Mouse (Mus musculus): ENCODE data around the gene Trim41. TPM values are rescaled to one million over a fixed set of nuclear protein-coding genes. Genes with fewer than 3 reads are reported as not detected.
"Not testable (repeated sequence)": the region's sequence is repeated elsewhere in the genome, so short reads cannot be mapped to it uniquely, and the experiment has no call there.

Gene Trim41
- polyA plus RNA-seq, 1 experiment from 2014 or later: 5.1 TPM

- Histone ChIP-seq H3K9me3 (ENCODE audit: control insufficient read depth, low read length) (no peaks in the 10 kb centered on the region), H3K9ac (replicated peaks; ENCODE audit: low read depth, low read length) (no peak overlapping the region), H3K4me3 (ENCODE audit: low read depth, low read length) (peak overlapping the region; percentile 20; the same call in 1 of the 2 replicates), H3K27ac (ENCODE audit: low read depth, low read length) (no peak overlapping the region), H3K4me1 (ENCODE audit: control insufficient read depth, insufficient read depth, low read length) (peaks cover 3% of the 10 kb centered on the region; the same call in 1 of the 2 replicates), H3K4me2 (ENCODE audit: low read depth, low read length) (peak overlapping the region; percentile 39; the same call in 1 of the 2 replicates), H3K36me3 (ENCODE audit: control insufficient read depth, insufficient read depth, low read length) (no peaks in the 10 kb centered on the region), H3K27me3 (ENCODE audit: control insufficient read depth, insufficient read depth, low read length) (no peaks in the 10 kb centered on the region)
- WGBS: 40% methylated on average over 14 of the region's 14 CpGs
- ATAC-seq (ENCODE audit: low read depth): no peak
Measured at GRCm38 (mm10) chr11:48822768-48823512, 5.8 kb upstream of the Trim41 start.

DNA sequence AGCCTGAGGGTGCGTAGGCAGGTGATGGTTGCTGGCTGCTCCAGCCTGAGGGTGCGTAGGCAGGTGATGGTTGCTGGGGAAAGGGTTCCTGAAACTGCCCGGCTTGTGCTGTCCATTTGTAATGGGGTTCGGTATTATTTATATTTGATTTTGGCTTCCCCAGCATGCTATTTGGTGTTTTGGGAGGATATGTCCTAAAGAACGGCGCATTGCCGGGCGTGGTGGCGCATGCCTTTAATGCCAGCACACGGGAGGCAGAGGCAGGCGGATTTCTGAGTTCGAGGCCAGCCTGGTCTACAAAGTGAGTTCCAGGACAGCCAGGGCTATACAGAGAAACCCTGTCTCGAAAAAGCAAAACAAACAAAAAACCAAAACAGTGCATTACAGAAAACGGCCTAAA is 4.1 kb upstream of the Trim41 start:
- not testable (repeated sequence) for H3K4me2 ChIP-seq (ENCODE audit: low read depth, low read length); H3K27me3 ChIP-seq (ENCODE audit: control insufficient read depth, insufficient read depth, low read length); H3K4me3 ChIP-seq (ENCODE audit: low read depth, low read length); H3K36me3 ChIP-seq (ENCODE audit: control insufficient read depth, insufficient read depth, low read length); ATAC-seq (ENCODE audit: low read depth); H3K9ac ChIP-seq (replicated peaks; ENCODE audit: low read depth, low read length); H3K4me1 ChIP-seq (ENCODE audit: control insufficient read depth, insufficient read depth, low read length); H3K27ac ChIP-seq (ENCODE audit: low read depth, low read length); H3K9me3 ChIP-seq (ENCODE audit: control insufficient read depth, low read length)
- WGBS: 86% methylated on average over 14 of the region's 14 CpGs

DNA sequence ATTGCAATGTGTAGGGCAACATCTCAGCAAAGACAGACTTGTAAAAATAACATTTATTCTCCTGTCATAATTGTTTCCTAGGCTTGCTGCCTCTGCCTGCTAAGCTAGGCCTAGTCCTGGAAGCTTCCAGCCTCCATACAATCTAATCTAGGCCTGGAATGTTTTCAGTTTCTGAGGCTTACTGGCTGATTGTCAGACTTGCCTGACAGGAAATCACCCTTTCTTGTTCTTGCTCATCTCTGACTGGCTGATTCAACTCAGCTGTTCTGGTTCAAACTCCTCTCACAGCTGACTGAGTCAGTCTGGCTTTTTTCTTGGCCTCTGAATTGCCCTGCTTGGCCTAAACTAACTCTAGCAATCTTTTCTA is 3.1 kb upstream of the Trim41 start:
- H3K4me3 ChIP-seq (ENCODE audit: low read depth, low read length): no peak overlapping the region
- H3K27ac ChIP-seq (ENCODE audit: low read depth, low read length): no peak overlapping the region
- H3K4me1 ChIP-seq (ENCODE audit: control insufficient read depth, insufficient read depth, low read length): peaks cover 10% of the 10 kb centered on the region
- no peak for ATAC-seq (ENCODE audit: low read depth)
- H3K4me2 ChIP-seq (ENCODE audit: low read depth, low read length): no peak overlapping the region
- no peaks in the 10 kb centered on the region for H3K9me3 ChIP-seq (ENCODE audit: control insufficient read depth, low read length)
- H3K9ac ChIP-seq (replicated peaks; ENCODE audit: low read depth, low read length): no peak overlapping the region
- no peaks in the 10 kb centered on the region for H3K36me3 ChIP-seq (ENCODE audit: control insufficient read depth, insufficient read depth, low read length)
- no peaks in the 10 kb centered on the region for H3K27me3 ChIP-seq (ENCODE audit: control insufficient read depth, insufficient read depth, low read length)

GRCm38 (mm10) chr11:48819614-48820307 is 2.6 kb upstream of the Trim41 start:
- Histone ChIP-seq H3K4me3 (ENCODE audit: low read depth, low read length) (no peak overlapping the region), H3K36me3 (ENCODE audit: control insufficient read depth, insufficient read depth, low read length) (no peaks in the 10 kb centered on the region), H3K27ac (ENCODE audit: low read depth, low read length) (no peak overlapping the region), H3K27me3 (ENCODE audit: control insufficient read depth, insufficient read depth, low read length) (no peaks in the 10 kb centered on the region), H3K4me1 (ENCODE audit: control insufficient read depth, insufficient read depth, low read length) (peaks cover 16% of the 10 kb centered on the region), H3K9me3 (ENCODE audit: control insufficient read depth, low read length) (no peaks in the 10 kb centered on the region), H3K4me2 (ENCODE audit: low read depth, low read length) (no peak overlapping the region), H3K9ac (replicated peaks; ENCODE audit: low read depth, low read length) (no peak overlapping the region)
- 81% methylated on average over 7 of the region's 7 CpGs for WGBS
- ATAC-seq (ENCODE audit: low read depth): no peak

DNA sequence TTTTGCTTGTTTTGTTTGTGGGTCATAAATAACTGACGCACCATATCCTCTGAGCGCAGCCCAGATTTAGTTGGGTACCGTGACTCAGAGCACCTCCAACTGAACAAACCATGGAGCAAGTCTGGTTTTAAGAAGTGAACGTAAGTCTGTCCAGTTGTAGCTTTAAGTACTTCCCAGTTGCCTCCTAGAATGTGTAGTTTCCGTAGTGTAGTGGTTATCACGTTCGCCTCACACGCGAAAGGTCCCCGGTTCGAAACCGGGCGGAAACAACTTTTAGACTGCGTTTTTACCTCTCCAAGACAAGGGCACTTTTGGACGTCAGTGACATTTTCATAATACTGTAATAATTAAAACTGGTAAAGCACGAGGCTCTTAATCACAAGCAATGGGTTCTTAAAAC is 1.2 kb upstream of the Trim41 start:
- H3K9ac ChIP-seq (replicated peaks; ENCODE audit: low read depth, low read length): no peak overlapping the region
- no peaks in the 10 kb centered on the region for H3K27me3 ChIP-seq (ENCODE audit: control insufficient read depth, insufficient read depth, low read length)
- peaks cover 20% of the 10 kb centered on the region for H3K4me1 ChIP-seq (ENCODE audit: control insufficient read depth, insufficient read depth, low read length)
- H3K36me3 ChIP-seq (ENCODE audit: control insufficient read depth, insufficient read depth, low read length): no peaks in the 10 kb centered on the region
- H3K4me3 ChIP-seq (ENCODE audit: low read depth, low read length): peak overlapping the region; percentile 52
- H3K9me3 ChIP-seq (ENCODE audit: control insufficient read depth, low read length): no peaks in the 10 kb centered on the region
- H3K4me2 ChIP-seq (ENCODE audit: low read depth, low read length): peak overlapping the region; percentile 72
- H3K27ac ChIP-seq (ENCODE audit: low read depth, low read length): no peak overlapping the region
- WGBS: under 1% methylated on average over 16 of the region's 16 CpGs
- 0 out of 2 replicates have a peak, but pooled peaks have one; percentile 2 for ATAC-seq (ENCODE audit: low read depth)

GRCm38 (mm10) chr11:48817794-48818193 is 641 bp upstream of the Trim41 start:
- Histone ChIP-seq H3K4me2 (ENCODE audit: low read depth, low read length) (peak overlapping the region; percentile 72), H3K27me3 (ENCODE audit: control insufficient read depth, insufficient read depth, low read length) (no peaks in the 10 kb centered on the region), H3K27ac (ENCODE audit: low read depth, low read length) (peak overlapping the region; percentile 90), H3K9ac (replicated peaks; ENCODE audit: low read depth, low read length) (peak overlapping the region; percentile 50), H3K4me3 (ENCODE audit: low read depth, low read length) (peak overlapping the region; percentile 52), H3K36me3 (ENCODE audit: control insufficient read depth, insufficient read depth, low read length) (no peaks in the 10 kb centered on the region), H3K4me1 (ENCODE audit: control insufficient read depth, insufficient read depth, low read length) (peaks cover 20% of the 10 kb centered on the region), H3K9me3 (ENCODE audit: control insufficient read depth, low read length) (no peaks in the 10 kb centered on the region)
- no peak for ATAC-seq (ENCODE audit: low read depth)
- WGBS: 3% methylated on average over 9 of the region's 9 CpGs

- ATAC-seq (ENCODE audit: low read depth): peak; percentile 64
- peak overlapping the region; percentile 86 for H3K9ac ChIP-seq (replicated peaks; ENCODE audit: low read depth, low read length)
- WGBS: 3% methylated on average over 21 of the region's 23 CpGs
- peak overlapping the region; percentile 52 for H3K4me3 ChIP-seq (ENCODE audit: low read depth, low read length)
- peaks cover 20% of the 10 kb centered on the region for H3K4me1 ChIP-seq (ENCODE audit: control insufficient read depth, insufficient read depth, low read length)
- no peaks in the 10 kb centered on the region for H3K9me3 ChIP-seq (ENCODE audit: control insufficient read depth, low read length)
- H3K36me3 ChIP-seq (ENCODE audit: control insufficient read depth, insufficient read depth, low read length): peaks cover 5% of the 10 kb centered on the region; the same call in 1 of the 2 replicates
- peak overlapping the region; percentile 76 for H3K4me2 ChIP-seq (ENCODE audit: low read depth, low read length)
- peak overlapping the region; percentile 90 for H3K27ac ChIP-seq (ENCODE audit: low read depth, low read length)
- no peaks in the 10 kb centered on the region for H3K27me3 ChIP-seq (ENCODE audit: control insufficient read depth, insufficient read depth, low read length)
Measured at GRCm38 (mm10) chr11:48816281-48816781, 822 bp downstream of the Trim41 start.

- peak overlapping the region; percentile 76 for H3K4me2 ChIP-seq (ENCODE audit: low read depth, low read length)
- no peak overlapping the region for H3K27ac ChIP-seq (ENCODE audit: low read depth, low read length)
- H3K36me3 ChIP-seq (ENCODE audit: control insufficient read depth, insufficient read depth, low read length): peaks cover 5% of the 10 kb centered on the region; the same call in 1 of the 2 replicates
- H3K9ac ChIP-seq (replicated peaks; ENCODE audit: low read depth, low read length): peak overlapping the region; percentile 86
- no peak for ATAC-seq (ENCODE audit: low read depth)
- H3K9me3 ChIP-seq (ENCODE audit: control insufficient read depth, low read length): no peaks in the 10 kb centered on the region
- H3K4me1 ChIP-seq (ENCODE audit: control insufficient read depth, insufficient read depth, low read length): peaks cover 20% of the 10 kb centered on the region
- 79% methylated on average over 16 of the region's 16 CpGs for WGBS
- peak overlapping the region; percentile 52 for H3K4me3 ChIP-seq (ENCODE audit: low read depth, low read length)
- H3K27me3 ChIP-seq (ENCODE audit: control insufficient read depth, insufficient read depth, low read length): no peaks in the 10 kb centered on the region
Measured at GRCm38 (mm10) chr11:48815851-48816250, 1.3 kb downstream of the Trim41 start.

DNA sequence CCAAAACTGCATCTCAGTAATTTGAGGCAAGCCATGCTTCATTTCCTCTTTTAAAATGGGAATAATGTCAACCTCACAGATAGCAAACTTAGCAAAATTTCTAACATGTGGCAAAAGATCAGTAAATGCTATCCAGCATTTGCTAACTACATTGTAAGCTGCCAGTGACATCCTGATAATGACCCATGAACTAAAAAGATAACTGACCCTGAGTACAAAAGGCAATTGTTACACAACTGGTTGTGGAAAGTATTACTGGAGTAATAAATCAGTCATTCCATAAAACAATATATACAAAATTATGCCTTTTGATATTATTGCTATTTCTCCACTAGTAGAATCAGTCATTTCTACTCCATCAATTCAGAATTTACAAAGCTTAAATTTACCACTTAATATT is 3.4 kb downstream of the Trim41 start:
- H3K9ac ChIP-seq (replicated peaks; ENCODE audit: low read depth, low read length): no peak overlapping the region

More for the DNA sequence above, 3.4 kb downstream of the Trim41 start:
- Histone ChIP-seq H3K27ac (ENCODE audit: low read depth, low read length) (no peak overlapping the region), H3K4me2 (ENCODE audit: low read depth, low read length) (no peak overlapping the region), H3K4me1 (ENCODE audit: control insufficient read depth, insufficient read depth, low read length) (peaks cover 20% of the 10 kb centered on the region), H3K36me3 (ENCODE audit: control insufficient read depth, insufficient read depth, low read length) (peaks cover 5% of the 10 kb centered on the region), H3K27me3 (ENCODE audit: control insufficient read depth, insufficient read depth, low read length) (no peaks in the 10 kb centered on the region), H3K4me3 (ENCODE audit: low read depth, low read length) (no peak overlapping the region), H3K9me3 (ENCODE audit: control insufficient read depth, low read length) (no peaks in the 10 kb centered on the region)
- no peak for ATAC-seq (ENCODE audit: low read depth)

Data from neural tube, embryonic 14.5 days (tissue).